Mouse (Mus musculus): ENCODE results near the gene Ddt. TPM values are rescaled to one million over a fixed set of nuclear protein-coding genes. Genes with fewer than 3 reads are reported as not detected.
A peak's percentile ranks its signal among the peaks of the same experiment; 100 is the strongest.
"Not testable (repeated sequence)": the region's sequence is repeated elsewhere in the genome, so short reads cannot be mapped to it uniquely, and the experiment has no call there.

Gene Ddt
- polyA plus RNA-seq, 1 experiment: 149 TPM

DNA sequence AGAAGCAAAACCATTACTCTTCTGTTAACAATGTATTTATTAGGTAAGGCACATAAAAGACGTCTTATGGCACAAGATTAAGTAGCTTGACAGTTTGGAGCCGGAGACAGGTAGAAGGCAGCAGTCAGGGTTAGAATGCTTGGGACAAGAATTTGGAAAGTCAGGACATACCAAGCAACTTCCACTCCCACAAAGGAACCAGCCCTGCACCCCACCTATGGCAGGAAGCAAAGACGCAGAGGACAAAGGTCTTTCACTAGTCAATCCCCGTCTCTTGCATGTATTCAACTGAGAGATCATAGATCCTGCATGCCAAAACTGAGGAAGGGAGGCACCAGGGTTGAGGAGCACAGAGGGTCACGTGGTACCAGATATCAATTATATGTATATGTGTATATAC lies 888 bp upstream of the Ddt start:
- DNase-seq (ENCODE audit: low read depth): no peak

DNA sequence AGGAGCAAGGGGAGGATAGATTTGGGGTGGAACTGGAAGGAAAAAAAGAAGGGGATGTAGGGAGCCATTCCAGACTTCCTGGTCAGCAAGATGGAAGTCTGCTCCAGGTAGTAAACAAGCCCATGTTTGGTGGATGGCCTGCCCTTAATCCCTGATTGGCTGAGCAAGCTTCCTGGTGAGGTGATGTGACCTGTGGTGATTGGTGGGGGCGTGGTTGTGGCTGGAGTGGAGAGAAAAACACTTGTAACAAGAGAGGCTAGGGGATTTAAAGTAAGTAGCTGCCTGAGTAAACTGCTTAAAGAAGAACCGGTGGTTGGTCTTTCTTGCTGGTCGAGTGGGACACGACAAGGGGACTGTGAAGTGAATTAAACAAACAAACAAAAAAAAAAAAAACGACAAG lies 5.5 kb downstream of the Ddt start:
- DNase-seq (ENCODE audit: low read depth): not testable (repeated sequence)

DNA sequence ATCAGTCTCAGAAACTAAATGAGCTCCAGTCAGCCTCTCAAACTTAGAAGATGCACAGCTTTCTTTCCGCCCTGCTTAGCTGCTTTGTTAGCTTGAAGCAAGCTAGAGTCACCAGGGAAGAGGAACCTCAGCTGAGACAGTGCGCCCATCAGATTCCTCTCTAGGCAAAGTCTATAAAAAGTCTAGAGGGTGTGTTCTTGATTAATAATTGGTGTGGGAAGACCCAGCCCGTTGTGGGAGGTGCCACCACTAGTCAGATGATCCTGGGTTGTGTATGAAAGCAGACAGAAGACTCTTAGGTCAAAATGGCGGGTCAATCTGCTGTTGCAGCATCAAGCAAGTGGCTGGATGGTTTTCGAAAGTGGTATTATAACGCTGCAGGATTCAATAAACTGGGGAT lies 6.4 kb downstream of the Ddt start:
- DNase-seq (ENCODE audit: low read depth): no peak

DNA sequence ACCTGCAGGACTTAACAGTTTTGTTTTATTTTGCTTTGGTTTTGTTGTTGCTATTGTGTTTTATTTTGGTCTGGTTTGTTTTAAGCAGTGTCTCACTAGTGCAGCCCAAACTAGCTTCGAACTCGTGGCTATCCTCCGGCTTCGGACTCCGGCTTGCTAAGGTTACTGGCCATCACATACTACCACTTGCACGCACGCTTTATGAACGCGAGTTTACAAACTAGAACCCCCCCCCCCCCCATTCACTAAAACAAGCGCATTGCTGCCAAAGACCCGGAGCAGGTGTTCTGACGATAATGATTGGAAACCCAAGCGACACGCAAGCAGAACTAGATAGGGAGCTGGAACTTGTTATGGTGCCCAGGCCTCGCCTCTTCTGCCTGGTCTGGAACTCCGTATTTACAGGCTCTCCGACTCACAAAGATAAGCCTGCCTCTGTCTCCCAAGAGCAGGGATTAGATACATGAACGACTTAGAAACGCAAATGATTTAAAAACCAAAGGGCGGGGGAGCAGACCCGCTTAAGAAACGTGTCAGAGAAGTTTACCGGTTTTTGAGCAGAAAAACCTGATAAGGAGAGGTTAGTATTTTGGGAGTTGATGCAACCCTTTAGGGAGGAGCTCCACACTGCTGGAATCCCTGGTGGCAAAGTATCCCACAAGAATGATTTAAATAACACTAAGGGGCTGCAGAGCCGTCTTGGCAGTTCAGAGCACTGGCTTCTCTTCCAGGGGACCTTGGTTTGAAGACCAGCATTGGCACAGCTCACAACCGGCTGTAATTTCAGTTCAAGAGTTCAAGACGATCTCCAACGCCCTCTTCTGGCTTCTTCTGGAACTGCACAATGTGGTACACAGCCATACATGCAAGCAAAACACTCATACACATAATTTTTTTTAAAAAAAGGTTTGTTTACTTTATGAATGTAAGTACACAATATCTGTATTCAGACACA lies 8.4 kb downstream of the Ddt start:
- DNase-seq (ENCODE audit: low read depth): no peak

DNA sequence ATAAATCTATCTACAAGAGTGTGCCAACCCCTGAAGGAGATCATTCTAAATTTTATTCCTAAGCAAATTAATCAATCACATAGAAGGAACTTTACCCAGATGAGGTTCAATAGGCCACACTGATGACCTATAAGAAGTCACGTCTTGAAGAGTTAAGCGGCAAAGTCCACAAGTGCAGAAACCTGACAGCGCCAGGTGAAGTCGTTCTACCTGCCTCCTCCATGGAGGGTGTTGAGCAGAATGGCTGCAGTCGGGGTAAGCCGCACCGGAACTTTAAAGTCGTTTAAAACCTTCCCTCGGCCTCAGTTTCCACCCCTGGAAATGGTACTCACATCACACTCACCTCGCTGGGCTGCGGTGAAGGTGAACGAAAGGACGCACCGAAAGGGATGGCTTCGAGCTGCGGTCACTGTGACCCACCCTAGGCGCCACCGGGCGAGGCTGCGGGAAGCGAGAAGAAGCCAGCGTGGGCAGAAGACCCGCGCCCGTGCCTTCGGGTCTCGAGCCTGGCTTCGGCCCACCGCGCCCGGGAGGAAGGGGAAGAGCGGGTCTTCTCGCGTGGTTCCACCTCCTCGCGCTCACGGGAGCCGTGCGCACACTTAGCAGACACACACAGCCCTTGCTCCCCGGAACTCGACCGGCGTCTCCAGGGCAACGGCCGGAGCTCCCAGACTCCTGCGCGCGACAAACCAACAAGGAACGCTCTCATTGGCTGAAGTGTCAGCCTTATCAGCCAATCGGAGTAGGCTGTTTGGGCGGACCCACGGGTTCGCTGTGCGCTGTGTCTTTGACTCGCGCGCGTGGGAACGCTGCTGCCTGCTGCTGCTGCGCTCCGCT lies 9.3 kb downstream of the Ddt start, which contains the start of gene Cabin1:
Cabin1 (minus strand) TSS at position 660 of the 837 bp plus-strand sequence.
- peak; percentile 89 for DNase-seq (ENCODE audit: low read depth)

DNA sequence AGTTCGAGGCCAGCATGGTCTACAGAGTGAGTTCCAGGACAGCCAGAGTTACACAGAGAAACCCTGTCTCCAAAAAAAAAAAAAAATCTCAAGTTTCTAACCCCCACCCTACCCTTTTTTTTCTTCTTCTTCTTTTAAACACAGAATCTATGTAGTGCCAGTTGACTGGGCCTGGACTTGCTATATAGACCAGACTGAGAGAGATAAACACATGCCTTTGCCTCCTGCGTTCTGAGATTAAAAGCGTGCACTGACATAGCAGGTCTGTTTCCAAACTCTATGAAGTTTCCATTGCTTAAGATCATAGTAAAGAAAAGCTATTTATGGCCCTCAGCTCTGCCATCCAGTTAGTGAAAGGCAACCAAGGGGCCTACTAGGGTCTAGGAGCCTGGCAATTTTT lies 10.8 kb downstream of the Ddt start:
- no peak for DNase-seq (ENCODE audit: low read depth)

DNA sequence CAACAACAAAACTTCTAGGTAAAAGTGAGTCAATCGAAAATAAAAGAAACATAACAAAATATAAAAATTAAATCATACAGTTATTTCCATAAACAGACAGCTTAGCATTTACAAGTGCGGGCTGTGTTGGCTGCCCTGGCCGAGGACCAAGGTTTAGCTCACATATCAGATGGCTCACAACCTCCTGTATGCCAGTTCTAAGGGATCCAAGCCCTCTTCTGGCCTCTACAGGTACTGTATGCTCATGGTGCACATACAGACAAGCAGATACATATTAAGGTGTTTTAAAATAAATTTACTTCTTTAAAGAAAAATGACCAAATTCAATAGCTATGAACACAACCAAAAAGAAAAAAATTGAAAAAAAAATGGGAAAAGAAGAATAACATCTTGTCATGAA lies 12.9 kb downstream of the Ddt start:
- no peak for DNase-seq (ENCODE audit: low read depth)

DNA sequence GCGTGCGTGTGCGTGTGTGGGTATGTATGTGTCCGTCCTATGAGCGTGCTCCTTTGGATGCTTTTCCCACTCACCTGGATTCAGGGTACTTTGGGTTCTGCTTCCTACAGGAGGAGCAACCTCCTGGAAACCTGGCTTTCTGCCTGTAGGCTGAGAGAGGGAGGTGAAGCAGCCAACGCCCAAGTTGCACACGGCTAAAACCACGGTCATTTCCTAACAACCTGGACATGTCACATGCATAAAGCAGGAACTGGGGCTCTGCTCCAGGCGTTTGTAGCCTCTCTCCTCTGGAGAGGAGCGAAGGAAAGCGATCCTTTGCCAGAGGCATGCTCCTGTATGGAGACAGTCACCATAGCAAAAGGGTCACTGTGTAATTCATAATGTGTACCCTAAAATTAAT lies 16.5 kb downstream of the Ddt start:
- DNase-seq (ENCODE audit: low read depth): no peak

DNA sequence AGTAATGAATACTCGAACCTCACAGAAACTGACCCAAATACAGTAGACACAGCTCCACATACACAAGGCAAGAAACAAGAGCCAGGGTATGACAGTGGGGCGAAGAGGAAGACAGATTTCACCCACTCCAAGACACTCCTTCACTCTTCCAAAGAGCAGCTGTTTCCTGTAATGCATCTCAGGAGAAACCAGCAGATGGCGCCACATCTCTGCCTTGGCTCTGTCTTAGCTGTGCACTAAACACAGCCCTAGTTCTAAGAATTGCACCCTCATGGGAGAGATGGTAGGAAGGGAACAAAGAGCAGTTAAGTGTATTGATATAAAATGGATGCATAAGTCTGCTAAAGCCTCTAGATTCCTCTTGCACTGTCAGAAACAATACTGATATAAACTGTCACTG lies 29.2 kb downstream of the Ddt start:
- DNase-seq (ENCODE audit: low read depth): no peak

DNA sequence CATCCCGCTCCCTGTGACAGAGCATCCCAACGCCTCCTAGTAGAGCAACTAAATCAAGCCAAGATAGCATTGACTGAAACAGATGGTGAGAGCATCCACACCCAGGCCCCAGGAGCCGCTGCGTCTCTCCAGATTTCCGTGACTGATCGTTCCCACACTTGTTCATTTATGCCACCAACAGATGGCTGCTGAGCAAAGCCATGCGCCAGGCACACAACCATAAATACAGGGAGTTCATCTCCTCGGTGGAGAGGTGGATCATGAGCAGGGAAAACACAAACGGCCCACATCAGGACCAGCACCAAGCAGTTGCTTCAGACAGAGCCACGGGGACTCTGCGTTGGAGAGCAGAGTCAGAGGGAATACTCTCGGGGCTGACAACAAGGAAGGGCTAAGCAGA lies 29.8 kb downstream of the Ddt start:
- no peak for DNase-seq (ENCODE audit: low read depth)

DNA sequence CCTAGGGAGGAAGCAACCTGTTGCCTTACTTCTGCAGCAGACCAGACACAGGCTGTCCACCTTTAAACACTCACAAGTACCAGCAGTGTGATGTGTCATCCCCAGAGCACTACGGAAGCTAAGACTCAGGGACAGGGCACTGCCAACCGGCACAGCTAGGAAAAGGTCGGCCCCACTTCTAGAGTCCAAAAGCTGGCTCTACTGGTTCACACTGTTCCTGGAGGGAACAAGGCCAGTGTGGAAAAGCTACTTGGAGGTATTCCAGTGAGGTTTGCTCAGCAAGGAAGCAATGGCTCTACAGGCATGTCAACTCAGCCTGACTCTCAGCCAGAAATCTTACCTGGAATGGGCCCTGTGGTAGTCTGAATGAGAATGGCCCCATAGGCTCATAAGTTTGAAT lies 32.3 kb downstream of the Ddt start:
- peak; percentile 60 for DNase-seq (ENCODE audit: low read depth)

DNA sequence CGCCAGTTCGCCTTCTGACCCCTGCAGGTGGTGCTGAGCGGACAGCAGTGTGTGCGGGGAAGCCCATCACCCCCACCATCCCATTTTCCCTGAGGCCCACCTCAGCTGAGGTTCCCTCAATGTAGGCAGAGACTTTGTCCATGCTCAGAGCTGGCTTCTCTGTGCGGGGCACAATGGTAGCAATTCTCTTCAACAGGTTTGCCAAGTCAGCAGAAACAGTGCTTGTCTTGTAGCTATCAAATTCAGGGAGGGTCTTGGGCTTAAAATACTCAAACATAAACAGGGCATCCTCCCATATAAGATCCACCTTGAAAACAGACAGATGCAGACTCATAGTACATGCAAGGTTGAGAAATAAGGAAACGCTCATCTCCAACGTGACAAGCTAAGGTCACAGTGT lies 47.8 kb downstream of the Ddt start:
- no peak for DNase-seq (ENCODE audit: low read depth)

Other genes starting within 250 kb of the Ddt start
- gene Lrrc75b, start 213.1 kb downstream of the Ddt start, polyA plus RNA-seq (2012; rRNA removed): 9.0 and 18.2 TPM in 2 replicates
- 127 and 198 TPM in 2 replicates for gene Ggt1, start 211.8 kb downstream of the Ddt start, polyA plus RNA-seq (2012; rRNA removed)
- gene Ggt5, start 184.1 kb downstream of the Ddt start, polyA plus RNA-seq (2012; rRNA removed): 41.4 and 47.0 TPM in 2 replicates
- 21.5 and 32.8 TPM in 2 replicates for gene Susd2, start 129.4 kb downstream of the Ddt start, polyA plus RNA-seq (2012; rRNA removed)
- 31.3 and 33.0 TPM in 2 replicates for gene Cabin1, start 9.1 kb downstream of the Ddt start, polyA plus RNA-seq (2012; rRNA removed)
- gene Gm20441, start 7.5 kb upstream of the Ddt start, polyA plus RNA-seq (2012; rRNA removed): 1.2 TPM in 1 of 2 replicates, not detected in the other
- gene Gstt3, start 8.0 kb upstream of the Ddt start, polyA plus RNA-seq (2012; rRNA removed): 99.8 and 148 TPM in 2 replicates
- gene Gstt1, start 25.2 kb upstream of the Ddt start, polyA plus RNA-seq (2012; rRNA removed): 143 and 149 TPM in 2 replicates
- 1.0 and 2.6 TPM in 2 replicates for gene Gstt4, start 49.1 kb upstream of the Ddt start, polyA plus RNA-seq (2012; rRNA removed)
- 140 and 162 TPM in 2 replicates for gene Gstt2, start 64.0 kb upstream of the Ddt start, polyA plus RNA-seq (2012; rRNA removed)
- 670 and 829 TPM in 2 replicates for gene Mif, start 86.8 kb upstream of the Ddt start, polyA plus RNA-seq (2012; rRNA removed)
- gene Derl3, start 120.0 kb upstream of the Ddt start, polyA plus RNA-seq (2012; rRNA removed): 186 and 253 TPM in 2 replicates
- gene Smarcb1, start 148.2 kb upstream of the Ddt start, polyA plus RNA-seq (2012; rRNA removed): 37.1 and 46.1 TPM in 2 replicates
- gene Chchd10, start 159.7 kb upstream of the Ddt start, polyA plus RNA-seq (2012; rRNA removed): 138 and 191 TPM in 2 replicates
- 15.5 and 16.6 TPM in 2 replicates for gene Mmp11, start 163.1 kb upstream of the Ddt start, polyA plus RNA-seq (2012; rRNA removed)
- 1.0 and 1.4 TPM in 2 replicates for gene Gm867, start 167.3 kb upstream of the Ddt start, polyA plus RNA-seq (2012; rRNA removed)
- gene Vpreb3, start 169.6 kb upstream of the Ddt start, polyA plus RNA-seq (2012; rRNA removed): 0.24 and 0.55 TPM in 2 replicates
- gene Gm5134, start 181.1 kb upstream of the Ddt start, polyA plus RNA-seq (2012; rRNA removed): 0.07 and 0.13 TPM in 2 replicates